Mouse (Mus musculus) liver, postnatal 0 days (tissue): ENCODE results near the gene Mrps17. TPM values are rescaled to one million over a fixed set of nuclear protein-coding genes. Genes with fewer than 3 reads are reported as not detected.
"Not testable (repeated sequence)": the region's sequence is repeated elsewhere in the genome, so short reads cannot be mapped to it uniquely, and the experiment has no call there.

ENCODE experiments used
- ATAC-seq: fragments of 200-750 bp; cut with Nextera tagmentation; 2 replicates; pipeline ENCODE4 v1.8.0; 2017; ENCODE audit warnings: mild to moderate bottlenecking, moderate library complexity
- DNase-seq: peaks from one replicate; pipeline ENCODE4 v3.0.0-alpha.2; 2016
- H3K27ac ChIP-seq: fragments of 300-500 bp; sonication (generic); 2 replicates; pipeline ENCODE4 v1.5.1; 2014; ENCODE audit warnings: antibody characterized with exemption, moderate library complexity, mild to moderate bottlenecking, low read depth
- H3K27me3 ChIP-seq: fragments of 300-500 bp; sonication (generic); 2 replicates; pipeline ENCODE4 v1.6.1; 2014; ENCODE audit warnings: low read length, control low read depth, mixed read lengths; ENCODE audit not compliant: insufficient read depth
- H3K36me3 ChIP-seq: fragments of 300-500 bp; sonication (generic); replicated peaks from 2 replicates; pipeline ENCODE4 v1.6.1; 2014; ENCODE audit warnings: mild to moderate bottlenecking, control low read depth, low read length, moderate library complexity, mixed read lengths; ENCODE audit not compliant: insufficient read depth
- H3K4me1 ChIP-seq: fragments of 300-500 bp; sonication (generic); 2 replicates; pipeline ENCODE4 v1.6.1; 2014; ENCODE audit warnings: antibody characterized with exemption, mild to moderate bottlenecking, control low read depth; ENCODE audit not compliant: insufficient read depth
- H3K4me2 ChIP-seq: fragments of 300-500 bp; sonication (generic); 2 replicates; pipeline ENCODE4 v1.6.1; 2014; ENCODE audit warnings: low read depth, mild to moderate bottlenecking, low read length, moderate library complexity, mixed read lengths
- H3K4me3 ChIP-seq: fragments of 300-500 bp; sonication (generic); 2 replicates; pipeline ENCODE4 v1.5.1; 2014; ENCODE audit warnings: low read depth, low read length
- H3K9ac ChIP-seq: fragments of 300-500 bp; sonication (generic); replicated peaks from 2 replicates; pipeline ENCODE4 v1.6.1; 2014; ENCODE audit warnings: mild to moderate bottlenecking, moderate library complexity
- H3K9me3 ChIP-seq: fragments of 300-500 bp; sonication (generic); 2 replicates; pipeline ENCODE4 v1.6.1; 2016; ENCODE audit warnings: mild to moderate bottlenecking, control low read depth, low read length, mixed read lengths
- CTCF ChIP-seq: sonication (generic); IDR thresholded peaks from 2 replicates; pipeline ENCODE4 v1.5.1; 2016; ENCODE audit warnings: antibody characterized with exemption, low read depth
- EP300 ChIP-seq: IDR thresholded peaks from 2 replicates; pipeline ENCODE4 v1.6.1; 2016; ENCODE audit warnings: antibody characterized with exemption, low read depth, mild to moderate bottlenecking
- WGBS: fragments of 180-500 bp; shearing (Covaris S2); extraction: QIAGEN DNeasy Blood & Tissue Kit; methylation state at CpG from one replicate; pipeline ENCODE4 v1.1.7; 2014; ENCODE audit not compliant: insufficient replicate concordance; 5-methylcytosine and 5-hydroxymethylcytosine counted together
- polyA plus RNA-seq: library from polyadenylated mRNA; unstranded; fragments of >200 nt; fragmentation: Nextera tagmentation; extraction: Ambion mirVana; gene quantifications from 2 replicates; pipeline ENCODE4 v1.2.1, GENCODE M21; 2015

Gene Mrps17
- 124 and 130 TPM in 2 replicates for polyA plus RNA-seq

GRCm38 (mm10) chr5:129715326-129715861, at the start of gene Mrps17:
TSS of gene Mrps17 (plus strand) at chr5:129715497.
- H3K4me1 ChIP-seq = peaks cover 10% of the 10 kb centered on the region
- peak within 1 kb of the TSS; percentile 89 for H3K27ac ChIP-seq
- under 1% methylated on average over 33 of the region's 33 CpGs for WGBS
- no peaks in the 10 kb centered on the region for H3K9me3 ChIP-seq
- H3K4me3 ChIP-seq = peak within 1 kb of the TSS; percentile 87
- no peak for TF ChIP-seq EP300
- TF ChIP-seq CTCF = peak; percentile 20; the same call in 1 of the 2 replicates
- no peaks in the 10 kb centered on the region for H3K27me3 ChIP-seq
- DNase-seq (peak; percentile 95), ATAC-seq (peak; percentile 100)
- H3K4me2 ChIP-seq = peak within 1 kb of the TSS; percentile 73
- peaks cover 31% of the 10 kb centered on the region for H3K36me3 ChIP-seq
- peak within 1 kb of the TSS; percentile 88 for H3K9ac ChIP-seq

- TF ChIP-seq EP300 (no peak), CTCF (no peak)
- ATAC-seq (no peak), DNase-seq (no peak)
- Histone ChIP-seq H3K27ac (no peak overlapping the region), H3K4me3 (no peak overlapping the region), H3K27me3 (no peaks in the 10 kb centered on the region), H3K4me2 (no peak overlapping the region), H3K9ac (no peak overlapping the region), H3K4me1 (peaks cover 7% of the 10 kb centered on the region; the same call in 1 of the 2 replicates), H3K9me3 (no peaks in the 10 kb centered on the region), H3K36me3 (no peaks in the 10 kb centered on the region)
- 72% methylated on average over 10 of the region's 10 CpGs for WGBS
Observed at GRCm38 (mm10) chr5:129666271-129666909, 48.9 kb upstream of the Mrps17 start.

- H3K9me3 ChIP-seq = no peaks in the 10 kb centered on the region
- no peak for ATAC-seq
- H3K4me1 ChIP-seq = peaks cover 7% of the 10 kb centered on the region; the same call in 1 of the 2 replicates
- no peaks in the 10 kb centered on the region for H3K36me3 ChIP-seq
- no peak for DNase-seq
- no peak overlapping the region for H3K4me2 ChIP-seq
- no peak overlapping the region for H3K9ac ChIP-seq
- H3K4me3 ChIP-seq = no peak overlapping the region
- 74% methylated on average over 4 of the region's 4 CpGs for WGBS
- no peak for TF ChIP-seq CTCF
- TF ChIP-seq EP300 = no peak
- H3K27me3 ChIP-seq = no peaks in the 10 kb centered on the region
- H3K27ac ChIP-seq = no peak overlapping the region
Observed at GRCm38 (mm10) chr5:129667851-129668250, 47.4 kb upstream of the Mrps17 start.

- peak overlapping the region; percentile 84 for H3K9ac ChIP-seq
- DNase-seq = no peak
- TF ChIP-seq EP300 (no peak), CTCF (no peak)
- H3K9me3 ChIP-seq = no peaks in the 10 kb centered on the region; the same call in 1 of the 2 replicates
- WGBS = under 1% methylated on average over 31 of the region's 31 CpGs
- H3K27me3 ChIP-seq = no peaks in the 10 kb centered on the region
- H3K4me1 ChIP-seq = peaks cover 7% of the 10 kb centered on the region; the same call in 1 of the 2 replicates
- peak; percentile 26 for ATAC-seq
- H3K4me3 ChIP-seq = peak overlapping the region; percentile 69
- H3K27ac ChIP-seq = peak overlapping the region; percentile 67
- H3K36me3 ChIP-seq = no peaks in the 10 kb centered on the region
- H3K4me2 ChIP-seq = peak overlapping the region; percentile 80
Observed at GRCm38 (mm10) chr5:129669453-129670035, 45.8 kb upstream of the Mrps17 start.

GRCm38 (mm10) chr5:129670036-129670458, 45.2 kb upstream of the Mrps17 start, which contains the start of gene Zfp11:
TSS of gene Zfp11 (minus strand) at chr5:129670099.
- ATAC-seq (peak; percentile 98), DNase-seq (peak; percentile 85)
- 2% methylated on average over 23 of the region's 23 CpGs for WGBS
- peaks cover 7% of the 10 kb centered on the region; the same call in 1 of the 2 replicates for H3K4me1 ChIP-seq
- TF ChIP-seq CTCF (no peak), EP300 (no peak)
- no peaks in the 10 kb centered on the region for H3K27me3 ChIP-seq
- no peaks in the 10 kb centered on the region; the same call in 1 of the 2 replicates for H3K9me3 ChIP-seq
- peak within 1 kb of the TSS; percentile 67 for H3K27ac ChIP-seq
- no peaks in the 10 kb centered on the region for H3K36me3 ChIP-seq
- peak within 1 kb of the TSS; percentile 80 for H3K4me2 ChIP-seq
- H3K9ac ChIP-seq = peak within 1 kb of the TSS; percentile 84
- peak within 1 kb of the TSS; percentile 69 for H3K4me3 ChIP-seq

GRCm38 (mm10) chr5:129685141-129685540, 30.2 kb upstream of the Mrps17 start:
- DNase-seq, H3K27ac ChIP-seq, H3K4me3 ChIP-seq, H3K27me3 ChIP-seq, H3K4me1 ChIP-seq, H3K9ac ChIP-seq, H3K9me3 ChIP-seq, H3K4me2 ChIP-seq, ATAC-seq, H3K36me3 ChIP-seq: not testable (repeated sequence)
- WGBS = 81% methylated on average over 5 of the region's 5 CpGs
